Mouse (Mus musculus) CD8-positive naive resting alpha-beta T cell, adult 2 months (primary cell): Measurements from ENCODE around the gene Pold4.
"Not testable (repeated sequence)": the region's sequence is repeated elsewhere in the genome, so short reads cannot be mapped to it uniquely, and the experiment has no call there.

ENCODE experiments used
- DNase-seq, 2 experiments: peaks; one replicate each; pipeline ENCODE4 v3.0.0; 2022; ENCODE audit warnings: low read depth in 2 of 2, low spot score in 2 of 2

Gene Pold4

GRCm38 (mm10) chr19:4227894-4228678, 3.6 kb upstream of the Pold4 start:
- peak; percentile 66 to 69 for DNase-seq

DNA sequence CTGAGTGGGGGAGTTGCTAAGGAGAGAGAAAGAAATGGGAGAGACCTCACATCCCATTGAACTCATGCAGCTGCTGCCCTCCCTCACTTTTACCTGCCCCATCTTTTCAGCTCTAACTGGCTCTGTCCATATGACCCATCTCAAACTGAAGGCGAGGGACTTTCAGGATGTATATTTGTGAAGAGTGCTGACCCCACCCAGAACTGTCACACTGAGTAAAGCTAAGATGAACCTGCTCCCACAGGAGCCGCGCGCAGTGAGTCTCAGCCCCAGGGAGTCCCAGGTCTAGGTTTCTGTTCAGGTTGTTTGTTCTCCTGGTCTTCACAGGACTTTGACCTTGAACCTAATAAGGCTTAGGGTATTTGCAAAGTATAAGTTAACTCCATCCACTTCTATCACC, 2.8 kb upstream of the Pold4 start:
- no peak for DNase-seq

DNA sequence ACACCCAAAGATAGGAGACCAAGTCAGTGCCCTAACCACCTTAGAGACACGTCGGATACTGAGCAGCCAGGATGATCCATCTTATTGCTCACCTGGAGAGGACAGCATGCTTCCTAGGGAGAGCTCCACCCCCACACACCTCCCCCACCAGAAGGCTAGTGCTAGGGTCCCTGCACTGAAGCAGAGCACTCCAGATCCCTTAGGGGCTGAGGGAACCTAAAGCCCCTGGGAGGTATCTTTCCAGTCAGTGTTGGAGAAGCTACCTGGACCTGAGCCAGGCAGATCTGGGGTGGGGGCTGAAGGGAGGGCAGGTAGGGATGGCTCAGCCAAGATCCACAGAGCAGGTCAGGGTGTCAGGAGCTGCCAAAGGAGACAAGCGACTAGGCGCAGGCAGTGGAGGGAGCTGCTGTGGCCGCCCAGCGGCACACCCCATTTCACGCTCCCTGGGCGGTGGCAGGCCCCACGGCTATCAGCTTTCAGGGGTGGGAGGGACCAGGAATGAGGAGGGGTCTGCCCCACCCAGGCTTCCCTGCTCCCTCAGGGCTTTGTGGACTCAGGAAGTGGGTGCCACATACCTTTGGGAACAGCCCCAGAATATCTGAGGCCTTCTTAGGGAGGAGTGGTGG, 2.1 kb upstream of the Pold4 start:
- DNase-seq: no peak

DNA sequence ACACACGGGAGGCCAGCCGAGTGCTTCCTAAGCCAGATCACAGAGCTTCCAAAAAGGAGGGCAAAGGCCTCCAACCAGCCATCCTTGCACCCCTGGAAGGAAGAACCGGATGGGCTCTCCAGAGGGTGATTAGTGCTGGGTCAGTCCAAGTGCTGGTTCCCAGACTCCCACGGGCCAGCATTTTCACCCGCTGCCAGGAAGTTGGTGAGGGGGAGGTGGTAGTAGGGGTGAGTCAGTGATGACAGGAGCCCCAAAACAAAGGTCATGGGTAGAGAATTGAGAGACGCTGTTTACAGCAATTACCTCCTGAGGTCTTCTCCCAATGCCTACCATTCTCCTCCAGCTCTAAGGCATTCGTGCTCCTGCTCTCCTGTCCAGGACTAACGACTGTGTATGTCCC, 1.3 kb upstream of the Pold4 start:
- no peak for DNase-seq

GRCm38 (mm10) chr19:4232186-4232572, 480 bp downstream of the Pold4 start:
- no peak for DNase-seq

DNA sequence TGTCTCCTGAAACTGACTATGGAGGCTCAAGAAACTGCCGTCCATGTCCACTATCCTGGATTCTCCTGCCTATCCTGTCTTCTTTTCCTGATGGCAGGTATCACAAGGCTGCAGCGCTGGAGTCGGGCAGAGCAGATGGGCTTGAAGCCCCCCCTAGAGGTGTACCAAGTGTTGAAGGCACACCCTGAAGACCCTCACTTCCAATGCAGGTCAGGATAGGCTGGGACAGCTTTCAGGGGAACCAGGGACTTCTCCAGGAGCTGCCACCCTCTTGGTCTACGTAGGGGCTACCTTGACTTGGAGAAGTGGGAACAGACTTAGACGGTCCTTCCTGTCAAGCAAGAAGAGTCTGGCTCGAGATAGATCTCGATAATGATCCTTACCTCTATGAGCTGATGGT, 952 bp downstream of the Pold4 start:
- no peak for DNase-seq

DNA sequence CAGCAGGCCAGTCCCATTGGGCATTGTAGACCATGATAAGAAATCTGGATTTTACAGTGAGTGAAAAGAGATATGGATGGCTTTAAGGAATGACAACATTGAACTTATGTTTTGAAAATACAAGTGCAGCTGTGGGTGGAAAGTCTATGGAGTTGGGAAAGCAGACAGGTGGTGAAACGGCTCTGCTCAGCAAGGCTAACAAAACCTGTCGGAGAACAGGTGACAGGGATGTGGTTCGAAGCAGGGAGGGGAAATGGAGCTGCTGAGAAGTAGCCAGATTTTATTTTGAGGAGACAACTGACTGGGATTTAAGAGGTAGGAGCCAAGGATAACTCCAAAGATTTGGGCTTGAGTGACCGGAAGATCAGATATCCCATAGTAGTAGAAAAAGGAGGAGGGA, 2.8 kb downstream of the Pold4 start:
- DNase-seq: no peak

DNA sequence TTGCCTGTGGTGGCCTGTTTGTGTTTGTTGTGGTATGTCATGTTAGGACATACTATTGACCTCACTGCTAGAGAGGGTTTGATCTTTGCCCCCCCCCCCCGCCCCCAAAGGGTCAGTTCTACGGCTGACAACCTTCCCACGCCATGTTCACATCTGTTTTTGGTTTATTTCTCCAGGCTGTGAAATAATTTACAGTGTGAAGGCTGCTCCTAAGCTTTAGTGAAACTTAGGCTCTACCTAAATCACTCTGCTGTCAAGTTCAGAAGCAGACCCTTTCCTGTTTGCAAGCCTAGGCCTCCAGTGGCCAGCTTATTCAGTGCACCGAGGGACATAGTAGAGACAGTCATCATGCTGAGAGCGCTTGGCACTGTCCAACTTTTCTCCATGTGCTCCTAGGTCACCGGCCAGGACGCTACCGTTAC, 8.6 kb downstream of the Pold4 start:
- DNase-seq: no peak

- no peak for DNase-seq
Observed at GRCm38 (mm10) chr19:4242416-4242815, 10.7 kb downstream of the Pold4 start.

GRCm38 (mm10) chr19:4244775-4245174, 13.1 kb downstream of the Pold4 start:
- DNase-seq: no peak

DNA sequence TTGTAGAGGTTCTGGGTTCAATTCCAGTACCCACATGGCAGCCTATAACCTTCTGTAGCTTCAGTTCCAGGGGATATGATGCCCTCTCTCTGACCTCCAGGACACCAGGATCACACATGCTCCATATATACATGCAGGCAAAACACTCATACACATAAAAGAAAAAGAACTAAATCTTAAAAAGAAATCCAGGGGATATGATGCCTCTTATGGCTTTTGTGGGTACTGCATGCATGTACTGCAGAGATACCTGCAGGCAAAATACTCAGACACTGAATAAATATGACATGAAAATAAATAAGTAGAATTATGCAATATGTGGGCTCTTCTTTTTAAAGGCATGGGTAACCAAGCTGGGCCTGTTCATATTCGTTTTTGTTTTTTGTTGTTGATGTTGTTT, 15.3 kb downstream of the Pold4 start:
- peak in 1 of 2 experiments; percentile 38 for DNase-seq

DNA sequence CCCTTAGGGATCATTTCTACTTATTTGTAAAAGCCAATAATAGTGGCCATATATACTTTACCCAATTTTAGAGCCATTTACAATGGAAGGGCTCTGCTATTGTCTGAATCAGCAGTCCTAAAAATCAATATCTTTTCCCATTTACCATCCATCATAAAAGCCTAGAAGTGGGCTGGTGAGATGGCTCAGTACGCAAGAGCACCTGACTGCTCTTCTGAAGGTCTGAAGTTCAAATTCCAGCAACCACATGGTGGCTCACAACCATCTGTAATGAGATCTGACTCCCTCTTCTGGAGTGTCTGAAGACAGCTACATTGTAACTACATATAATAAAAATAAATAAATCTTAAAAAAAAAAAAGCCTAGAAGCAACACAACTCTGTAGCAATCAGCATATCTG, 17.0 kb downstream of the Pold4 start:
- DNase-seq: not testable (repeated sequence)

DNA sequence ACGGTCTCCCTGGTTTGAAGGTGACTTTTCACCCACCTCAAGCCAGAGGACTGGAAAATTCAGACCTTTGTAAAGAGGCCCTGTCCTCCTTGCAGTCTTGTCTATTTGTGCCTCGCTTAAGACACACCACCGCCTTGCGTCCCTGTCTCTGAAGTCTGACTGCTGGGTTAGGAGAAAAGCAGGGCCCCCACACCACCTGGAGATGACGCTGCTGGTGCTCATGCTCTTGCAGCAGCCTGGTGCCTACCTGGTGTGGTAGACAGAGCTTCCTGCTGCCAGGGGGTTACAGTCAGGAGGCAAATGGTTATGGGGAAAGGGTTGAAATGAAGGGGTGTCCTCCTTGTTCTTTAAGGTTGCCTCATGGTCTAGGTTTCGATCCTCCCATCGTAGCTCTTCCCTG, 22.5 kb downstream of the Pold4 start:
- no peak for DNase-seq

DNA sequence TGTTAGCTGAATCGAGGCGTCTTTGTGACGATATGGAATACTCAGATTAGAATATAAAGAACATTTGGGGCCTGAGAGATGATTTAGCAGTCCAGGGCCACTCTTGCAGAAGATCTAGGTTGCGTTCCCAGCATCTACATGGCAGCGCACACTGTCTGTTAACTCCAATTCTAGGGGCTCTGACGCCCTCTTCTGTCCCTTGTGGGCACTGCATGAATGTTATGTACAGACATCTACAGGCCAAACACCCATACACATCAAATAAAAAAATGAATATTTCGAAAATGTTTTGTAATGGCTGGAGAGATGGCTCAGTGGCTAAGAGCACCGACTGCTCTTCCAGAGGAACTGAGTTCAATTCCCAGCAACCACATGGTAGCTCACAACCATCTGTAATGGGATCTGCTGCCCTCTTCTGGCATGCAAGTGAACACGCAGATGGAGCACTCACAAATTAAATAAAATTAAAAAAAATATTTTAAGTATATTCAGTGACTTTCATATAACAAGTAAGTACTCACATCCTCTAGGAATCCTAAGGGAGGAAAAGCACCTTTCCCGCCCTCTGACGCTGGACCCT, 24.0 kb downstream of the Pold4 start:
- no peak for DNase-seq

- DNase-seq: peak; percentile 78 to 86
Observed at GRCm38 (mm10) chr19:4257216-4257896, 25.7 kb downstream of the Pold4 start.

DNA sequence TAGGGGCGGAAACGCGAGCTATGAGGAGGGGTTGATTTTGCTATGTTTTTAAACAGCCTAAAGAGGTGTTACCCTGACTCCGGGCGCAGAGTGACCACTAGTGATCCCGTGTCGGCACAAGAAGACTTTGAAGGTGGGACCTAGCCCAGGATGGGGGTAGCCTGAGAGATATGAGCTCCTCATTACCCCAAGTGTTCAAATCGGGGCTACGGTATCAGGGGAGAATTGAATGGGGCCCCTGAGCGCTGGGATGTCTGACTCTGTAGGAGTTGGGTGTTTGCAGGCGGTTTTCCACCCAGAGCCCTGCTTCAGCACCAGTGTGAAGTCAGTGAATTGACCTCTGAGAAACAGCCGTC, 26.2 kb downstream of the Pold4 start:
- DNase-seq: no peak

- peak in 1 of 2 experiments; percentile 39 for DNase-seq
Observed at GRCm38 (mm10) chr19:4261038-4261698, 29.5 kb downstream of the Pold4 start.

GRCm38 (mm10) chr19:4262756-4263155, 31.1 kb downstream of the Pold4 start:
- no peak for DNase-seq

DNA sequence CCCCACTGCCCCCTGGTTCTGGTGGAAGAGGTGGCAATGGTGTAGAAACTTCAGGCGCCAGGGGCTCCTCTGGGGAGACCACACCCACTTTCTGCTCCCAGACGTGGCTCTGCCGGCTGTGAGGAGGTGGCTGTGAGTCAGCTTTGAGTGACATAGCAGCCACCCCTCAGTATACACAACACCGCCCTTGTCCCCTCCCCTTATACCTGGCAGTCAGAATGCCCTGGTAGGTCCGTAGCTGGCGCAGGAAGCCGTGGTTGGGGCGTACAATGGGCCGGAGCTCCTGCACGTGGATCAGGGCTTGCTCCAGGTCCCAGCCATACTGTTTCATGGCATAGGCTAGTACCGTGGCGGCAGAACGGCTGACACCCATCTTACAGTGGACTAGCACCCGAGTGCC, 32.0 kb downstream of the Pold4 start:
- DNase-seq: no peak

DNA sequence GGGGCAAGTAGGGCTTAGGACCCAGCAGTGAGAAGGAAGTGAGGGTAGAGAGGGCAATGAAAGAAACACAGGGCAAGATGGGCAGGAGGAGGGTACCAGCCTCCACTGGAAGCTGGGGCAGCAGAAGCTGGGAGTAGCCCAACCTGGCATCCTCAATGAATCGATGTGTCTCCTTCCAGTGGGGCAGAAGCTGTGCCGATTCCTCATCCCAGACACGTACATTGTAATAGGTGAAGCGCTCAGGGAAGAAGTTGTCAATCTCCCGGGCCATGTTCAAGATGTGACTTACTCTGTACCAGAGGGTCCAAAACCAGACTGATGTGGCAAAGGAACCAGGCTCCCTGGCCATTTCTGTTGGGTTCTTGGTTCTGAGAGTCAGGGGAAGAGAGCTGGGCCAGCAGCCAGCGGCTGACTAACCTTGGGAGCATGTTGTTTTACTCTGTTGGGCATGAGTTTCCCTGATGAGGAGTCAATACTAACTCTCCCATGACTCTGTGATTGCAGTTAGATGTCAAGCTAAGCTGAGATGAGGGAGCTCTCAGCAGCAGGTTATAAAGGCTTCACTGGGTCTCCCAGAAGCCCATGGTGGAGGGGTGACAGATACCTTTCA, 32.6 kb downstream of the Pold4 start:
- no peak for DNase-seq

DNA sequence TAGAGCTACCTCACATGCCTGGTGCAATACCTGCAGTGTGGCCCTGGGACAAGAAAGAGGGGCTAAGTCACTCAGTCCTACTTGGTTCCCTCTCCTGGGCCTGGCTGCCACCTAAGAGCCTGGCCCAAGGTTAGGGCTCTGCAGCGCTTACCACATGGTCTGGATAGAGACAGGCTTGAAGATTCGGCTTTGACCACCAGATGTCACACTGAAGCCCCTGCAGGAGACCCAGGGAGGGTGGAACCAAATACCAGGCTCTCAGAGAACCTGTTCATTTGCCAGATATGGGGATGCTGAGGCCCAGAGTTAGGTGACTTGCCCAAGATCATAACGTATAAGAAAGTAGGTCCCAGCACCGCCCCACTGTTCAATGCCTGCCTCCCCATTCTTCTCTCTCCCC, 34.3 kb downstream of the Pold4 start:
- no peak for DNase-seq
